Mouse (Mus musculus): ENCODE measurements around the gene Sgce.

DNA sequence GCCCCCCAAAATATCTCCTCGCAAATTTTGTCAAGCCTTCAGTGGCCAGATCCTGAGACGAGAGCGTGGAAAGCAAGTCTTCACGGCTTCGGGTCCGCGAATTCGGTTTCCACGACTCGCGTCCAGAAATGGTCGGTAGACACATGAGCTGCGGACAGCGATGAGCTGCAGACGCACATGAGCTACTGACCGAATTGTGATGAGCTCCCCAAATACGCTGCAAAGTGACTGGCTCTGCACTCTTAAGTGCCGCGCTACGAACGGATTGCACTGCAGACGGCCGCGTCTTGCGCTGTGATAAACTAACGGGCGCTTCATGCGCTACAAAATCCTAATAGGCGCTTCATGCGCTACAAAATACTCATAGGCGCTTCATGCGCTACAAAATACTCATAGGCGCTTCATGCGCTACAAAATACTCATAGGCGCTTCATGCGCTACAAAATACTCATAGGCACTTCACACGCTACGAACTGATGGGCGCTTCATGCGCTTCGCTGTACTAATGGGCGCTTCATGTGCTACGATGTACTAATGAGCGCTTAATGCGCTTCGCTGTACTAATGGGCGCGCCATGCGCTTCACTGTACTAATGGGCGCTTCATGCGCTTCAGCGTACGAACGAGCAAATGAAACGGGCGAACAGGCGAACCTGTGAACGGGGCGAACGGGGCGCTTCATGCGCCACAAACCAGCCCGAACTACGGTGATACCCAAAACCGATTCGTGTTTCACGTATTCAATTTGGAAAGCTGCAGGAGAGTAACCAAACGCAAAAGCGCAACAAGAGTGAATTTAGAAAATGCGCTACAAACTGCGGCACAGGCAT lies 884 bp upstream of the Sgce start:
- TF ChIP-seq POLR2A (IDR thresholded peaks at IDR 0.05; ENCODE audit: borderline replicate concordance, control insufficient read depth, low read depth, low read length): no peak
- no peak for TF ChIP-seq CTCF (IDR thresholded peaks at IDR 0.05; ENCODE audit: control insufficient read depth, insufficient read depth, low read length)
